Mouse (Mus musculus) right cerebral cortex, postnatal 14 days (tissue): ENCODE results near the gene Bpifc.
"Not testable (repeated sequence)": the region's sequence is repeated elsewhere in the genome, so short reads cannot be mapped to it uniquely, and the experiment has no call there.

Experiments used
- DNase-seq: peaks from one replicate; pipeline ENCODE4 v3.0.0; 2022

Gene Bpifc

DNA sequence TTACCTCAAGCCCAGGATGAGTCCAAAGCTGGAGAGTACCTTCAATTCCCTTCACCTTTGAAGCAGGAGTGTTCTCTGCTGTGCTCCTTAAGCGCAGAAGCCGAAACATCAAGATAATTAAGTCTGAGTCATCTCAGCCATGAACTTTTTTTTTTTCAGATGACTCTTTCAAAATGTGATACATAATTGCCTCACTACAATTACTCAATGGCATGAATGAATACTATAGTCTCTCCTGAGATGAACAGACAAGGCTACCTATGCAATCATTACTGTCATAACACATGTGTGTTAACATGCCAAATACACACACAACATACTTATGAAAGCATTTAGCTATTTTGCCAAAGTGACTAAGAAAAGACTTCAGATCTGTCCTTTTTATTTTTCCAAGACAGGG, at the start of gene Bpifc:
Gene Bpifc (minus strand): TSS at position 115 of the 400 bp plus-strand sequence.
- DNase-seq, result no peak

DNA sequence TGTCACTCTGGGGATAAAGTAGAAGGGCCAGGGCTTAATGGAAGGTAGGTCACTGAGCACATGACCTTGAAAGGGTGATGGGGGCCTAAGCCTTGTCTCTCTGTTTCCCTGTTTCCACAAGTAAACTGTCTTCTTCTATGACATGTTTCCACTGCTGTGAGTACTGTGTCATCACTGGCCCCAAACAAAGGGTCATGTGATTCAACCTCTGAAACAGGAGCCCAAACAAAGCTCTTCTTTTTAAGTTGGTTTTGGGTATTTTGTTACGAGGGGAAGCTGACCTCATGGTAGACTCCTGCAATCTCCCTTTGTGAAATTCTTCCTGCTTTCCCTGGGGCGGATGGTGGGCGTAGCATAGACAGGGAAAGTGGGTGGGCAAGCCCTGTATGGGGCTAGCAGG, 48.6 kb upstream of the Bpifc start:
- DNase-seq, result no peak

DNA sequence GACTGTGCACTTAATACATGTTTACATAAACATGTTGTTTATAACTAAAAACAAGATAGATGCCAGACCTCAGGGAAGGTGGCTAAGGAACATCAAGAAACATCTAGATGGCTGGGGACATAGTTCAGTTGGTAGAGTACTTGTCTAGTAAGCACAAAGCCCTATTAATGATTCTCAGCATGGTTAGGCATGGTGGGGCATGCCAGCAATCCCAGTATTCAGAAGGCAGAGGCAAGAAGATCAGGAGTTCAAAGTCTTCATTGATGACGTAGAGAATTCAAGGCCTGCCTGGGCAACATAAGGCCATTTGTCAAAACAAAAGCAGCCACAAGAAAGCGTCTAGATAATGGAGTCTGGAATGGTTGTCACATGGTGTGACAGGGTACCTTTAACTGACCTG, 46.0 kb upstream of the Bpifc start:
- DNase-seq, result no peak

DNA sequence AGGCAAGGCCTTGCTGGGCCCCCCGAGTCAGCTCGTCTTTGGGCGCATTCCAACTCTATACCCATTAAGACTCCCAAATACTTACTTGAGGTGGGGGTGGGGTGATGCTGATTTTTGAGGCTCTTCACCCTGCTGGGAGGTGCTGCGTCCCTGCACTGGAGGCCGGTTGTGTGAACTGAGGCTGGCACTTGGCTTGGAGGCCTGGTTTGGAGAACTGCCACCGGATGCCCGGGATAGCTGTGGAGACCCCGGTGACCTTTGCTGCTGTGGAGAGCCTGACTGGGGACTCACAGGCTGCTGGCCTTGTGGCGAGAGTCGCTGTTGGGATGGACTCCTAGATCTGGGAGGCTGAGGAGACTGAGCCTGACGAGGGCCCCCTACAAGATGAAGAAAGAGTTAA, 45.6 kb upstream of the Bpifc start:
- no peak for DNase-seq

DNA sequence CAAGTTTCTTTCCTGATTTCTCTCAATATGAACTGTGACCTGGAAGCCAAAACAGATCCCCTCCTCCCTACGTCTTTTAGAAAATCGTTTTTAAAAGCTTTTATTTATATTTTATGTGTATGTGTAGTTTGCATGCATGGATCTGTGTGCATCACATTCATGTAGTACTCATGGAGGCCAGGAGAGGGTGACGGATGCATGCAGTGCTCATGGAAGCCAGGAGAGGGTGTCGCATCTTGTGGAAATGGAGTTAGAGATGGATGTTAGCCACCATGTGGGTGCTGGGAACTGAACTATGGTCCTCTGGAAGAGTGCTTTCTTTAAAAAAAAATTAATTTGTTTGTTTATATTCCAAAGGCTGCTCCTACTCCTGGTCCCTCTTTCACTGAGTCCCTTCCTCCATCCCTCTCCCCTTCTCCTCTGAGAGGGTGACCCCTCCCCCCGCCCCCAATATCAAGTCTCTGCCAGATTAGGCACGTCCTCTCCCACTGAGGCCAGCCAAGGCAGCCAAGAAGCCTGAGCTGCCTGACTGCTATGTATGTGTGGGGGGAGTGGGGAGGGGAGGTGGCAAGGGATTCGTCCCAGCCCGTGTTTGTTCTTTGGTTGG, 44.7 kb upstream of the Bpifc start:
- no peak for DNase-seq

DNA sequence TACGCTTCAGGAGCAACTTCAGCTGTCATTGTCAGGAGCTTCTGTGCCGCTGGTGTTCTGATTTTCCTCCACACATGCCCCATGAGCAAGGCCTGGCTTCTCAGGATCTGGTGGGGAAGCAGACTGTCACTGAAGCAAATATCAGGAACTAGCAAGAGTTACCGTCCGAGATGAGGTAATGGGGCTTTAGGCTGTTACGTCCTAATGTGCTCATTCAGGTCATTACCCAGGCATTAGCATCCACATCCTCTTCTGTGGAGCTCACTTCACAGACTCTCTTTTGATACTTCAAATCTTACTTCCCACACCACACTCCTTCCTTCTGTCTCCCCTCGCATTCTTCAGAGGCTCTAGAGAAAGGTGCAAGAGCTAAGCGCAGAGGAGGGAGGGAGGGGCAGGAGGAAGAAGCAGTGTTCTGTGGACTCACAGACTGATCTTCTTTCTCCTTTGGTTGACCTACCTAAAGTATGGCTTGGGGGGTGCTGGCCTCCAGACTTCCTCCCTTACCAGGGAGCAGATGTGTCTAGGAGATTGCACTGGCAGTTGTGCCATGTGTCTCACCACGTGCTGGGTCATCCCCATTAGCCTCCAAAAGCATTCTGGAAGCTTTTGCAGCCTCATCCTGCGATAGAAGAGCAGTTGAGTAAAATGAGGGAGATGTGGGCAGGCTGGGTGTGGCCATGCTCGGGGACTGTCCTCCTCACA, 41.3 kb upstream of the Bpifc start:
- no peak for DNase-seq

DNA sequence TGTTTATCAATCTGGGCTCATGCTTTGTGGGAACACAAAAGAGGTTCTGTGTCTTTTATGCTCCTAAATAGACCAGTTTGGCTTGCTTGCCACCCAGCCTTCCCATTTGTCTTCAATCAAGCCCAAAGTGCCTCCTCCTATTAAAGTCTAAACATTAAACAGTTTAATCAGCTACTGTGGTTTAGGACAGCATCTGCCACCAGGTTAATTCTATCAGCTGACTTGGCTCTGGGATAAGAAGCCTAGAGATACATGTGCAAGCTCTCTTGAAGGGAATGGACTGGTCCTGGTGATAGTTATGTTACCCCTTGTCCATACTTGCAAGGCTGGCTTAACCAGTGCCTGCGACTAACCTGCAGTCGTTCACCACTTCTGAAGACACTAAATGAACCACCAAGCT, 38.8 kb upstream of the Bpifc start:
- DNase-seq, result no peak

DNA sequence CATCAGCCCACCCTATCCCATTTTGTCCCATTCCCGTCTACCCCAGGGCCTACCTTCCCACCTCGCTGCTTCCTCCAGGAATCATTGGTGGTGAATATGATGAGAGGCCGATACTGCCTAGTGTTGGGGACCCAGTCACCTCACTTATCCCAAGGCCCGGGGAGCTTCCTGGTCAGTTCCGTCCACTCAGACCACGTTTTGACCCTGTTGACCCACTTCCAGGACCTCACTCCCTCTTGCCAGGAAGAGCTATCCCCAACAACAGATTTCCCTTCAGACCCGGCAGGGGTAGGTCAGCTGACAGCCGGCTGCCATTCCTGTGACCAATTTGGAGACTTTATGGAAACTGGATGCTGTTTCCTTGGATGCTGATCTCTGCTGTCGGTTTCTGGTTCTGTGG, 36.1 kb upstream of the Bpifc start:
- DNase-seq, result no peak

DNA sequence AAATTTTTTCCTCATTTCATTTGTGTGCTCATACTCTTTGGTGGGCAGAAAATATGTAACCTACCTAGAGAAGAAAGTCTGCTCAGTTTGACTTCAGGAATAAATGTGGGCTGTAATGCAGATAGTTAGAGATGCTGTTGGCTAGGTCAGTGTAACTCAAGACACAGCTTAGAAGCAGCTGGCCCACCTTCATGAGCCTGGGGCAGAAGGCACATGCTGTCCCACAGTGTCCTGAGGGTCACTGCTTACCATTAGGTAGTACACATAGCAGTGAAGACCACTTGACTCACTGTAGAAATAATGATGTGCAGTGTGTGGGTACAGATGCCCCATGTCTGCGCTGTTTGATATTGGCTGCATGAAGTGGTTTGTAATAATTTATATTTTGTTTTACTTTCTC, 34.7 kb upstream of the Bpifc start:
- DNase-seq, result no peak

DNA sequence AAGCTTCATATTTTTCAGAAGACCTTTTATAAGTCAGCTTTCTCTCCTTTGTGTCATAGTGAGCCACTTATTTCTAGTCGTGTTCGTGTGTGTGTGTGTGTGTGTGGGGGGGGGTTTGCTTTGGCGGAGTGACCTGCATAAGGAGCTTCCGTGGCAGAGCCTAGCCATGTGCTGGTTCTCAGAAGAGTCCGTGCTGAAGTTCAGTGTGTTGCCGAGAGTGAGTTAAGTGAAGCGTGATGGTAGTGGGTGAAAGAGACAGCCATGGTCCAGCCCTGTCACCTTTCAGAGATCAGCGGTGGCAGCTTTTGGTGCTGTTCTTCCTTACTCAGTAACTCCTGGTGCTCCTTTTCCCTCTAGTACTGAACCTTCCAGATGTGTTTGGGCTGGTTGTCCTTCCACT, 32.4 kb upstream of the Bpifc start:
- DNase-seq, result no peak

DNA sequence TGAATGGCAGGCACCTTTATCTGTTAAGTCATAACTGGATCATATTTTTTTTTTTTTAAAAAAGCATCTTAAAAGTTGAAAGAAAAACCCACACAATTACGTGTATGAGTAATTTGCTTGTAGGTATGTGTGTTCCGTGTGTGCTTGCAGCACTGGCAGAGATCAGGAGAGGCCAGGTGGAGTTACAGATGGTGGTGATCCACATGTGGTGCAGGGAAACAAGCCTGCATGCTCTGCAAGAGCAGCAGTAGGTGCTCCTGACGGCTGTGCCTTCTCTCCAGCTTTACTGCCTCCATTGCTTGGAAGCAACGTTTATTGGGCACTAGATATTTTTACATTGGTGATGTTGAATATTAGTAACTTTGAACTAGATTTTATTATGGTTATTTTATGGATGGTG, 32.0 kb upstream of the Bpifc start:
- DNase-seq, result no peak

DNA sequence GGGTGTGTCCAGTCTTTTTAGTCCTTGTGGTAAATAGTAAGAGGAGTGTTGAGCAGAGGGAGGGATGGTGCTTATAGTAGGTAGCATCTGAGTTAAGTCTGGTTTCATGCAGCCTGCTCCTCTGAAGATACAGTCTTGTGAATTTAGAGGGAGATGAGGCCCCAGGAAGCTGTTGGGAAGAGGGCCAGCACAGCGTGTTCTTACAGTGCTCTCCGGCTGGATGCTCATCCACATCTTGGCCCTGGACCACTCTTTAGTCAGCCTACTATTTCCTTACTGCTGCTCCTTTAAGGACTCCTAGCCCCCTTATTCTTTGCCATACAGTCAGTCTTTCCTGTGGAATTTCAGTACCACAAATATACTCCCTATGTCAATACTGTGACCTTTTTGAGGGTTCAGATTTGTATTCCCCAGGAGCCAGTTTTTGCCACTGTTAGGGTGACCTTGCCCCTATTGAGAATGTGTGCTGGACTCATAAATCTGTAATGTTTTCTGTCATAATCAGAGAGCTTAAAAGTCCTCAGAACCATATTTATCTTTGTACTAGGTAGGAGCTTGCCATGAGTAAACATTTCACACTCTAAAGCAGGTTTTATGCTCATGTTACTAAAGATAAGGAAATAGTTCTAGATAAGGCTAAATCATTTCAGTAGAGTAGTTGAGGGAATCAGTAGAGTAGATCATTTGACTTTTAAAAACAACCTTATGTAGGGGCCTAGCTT, 22.5 kb upstream of the Bpifc start:
- no peak for DNase-seq

DNA sequence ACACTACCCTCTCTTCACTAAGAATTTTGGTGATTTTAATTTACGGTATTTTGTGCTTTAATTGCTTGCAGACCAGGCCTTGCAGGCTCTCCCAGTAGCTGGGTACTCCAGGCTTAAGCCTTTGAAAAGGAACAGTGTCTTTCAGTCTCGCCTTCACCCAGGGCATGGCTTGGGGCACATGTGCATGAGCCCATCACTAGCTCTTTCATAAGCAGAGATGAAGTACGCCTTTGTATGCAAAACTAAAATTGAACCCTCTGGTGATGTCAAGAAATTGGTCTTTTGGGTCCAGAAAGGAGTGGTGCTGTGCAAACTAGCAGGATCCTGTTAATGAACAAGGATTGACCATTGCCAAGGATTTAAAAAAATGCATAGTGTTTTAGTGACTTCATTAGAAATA, 20.8 kb upstream of the Bpifc start:
- DNase-seq, result no peak

DNA sequence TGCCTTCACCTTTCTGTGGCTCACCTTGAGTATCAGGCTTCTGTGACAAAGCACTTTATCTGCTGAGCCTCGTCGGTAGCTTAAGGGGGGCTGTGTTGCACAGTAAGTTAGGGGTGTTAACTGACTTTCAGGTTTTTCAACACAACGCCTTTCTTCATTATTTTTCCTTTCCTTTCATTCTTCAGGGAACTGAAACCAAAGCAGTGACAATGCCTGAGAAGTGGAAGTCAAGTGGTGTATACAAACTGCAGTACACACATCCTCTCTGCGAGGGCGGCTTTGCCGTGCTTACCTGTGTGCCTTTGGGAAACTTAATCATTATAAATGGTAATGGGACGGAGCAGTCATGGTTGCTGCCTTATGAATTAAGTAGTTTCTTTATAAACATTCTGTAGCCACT, 19.0 kb upstream of the Bpifc start:
- no peak for DNase-seq

DNA sequence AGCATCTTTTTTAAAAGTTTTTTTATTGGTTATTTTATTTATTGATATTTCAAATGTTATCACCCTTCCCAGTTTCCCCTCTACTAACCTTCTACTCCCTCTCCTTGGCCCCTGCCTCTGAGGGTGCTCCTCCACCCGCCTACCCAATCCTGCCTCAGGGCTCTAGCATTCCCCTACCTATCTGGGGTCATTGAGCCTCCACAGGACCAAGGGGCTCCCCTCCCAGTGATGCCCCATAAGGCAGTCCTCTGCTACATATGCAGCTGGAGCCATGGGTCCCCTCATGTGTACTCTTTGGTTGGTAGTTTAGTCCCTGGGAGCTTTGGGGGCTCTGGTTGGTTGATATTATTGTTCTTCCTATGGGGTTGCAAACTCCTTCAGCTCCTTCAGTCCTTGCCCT, 15.1 kb upstream of the Bpifc start:
- DNase-seq, result not testable (repeated sequence)

DNA sequence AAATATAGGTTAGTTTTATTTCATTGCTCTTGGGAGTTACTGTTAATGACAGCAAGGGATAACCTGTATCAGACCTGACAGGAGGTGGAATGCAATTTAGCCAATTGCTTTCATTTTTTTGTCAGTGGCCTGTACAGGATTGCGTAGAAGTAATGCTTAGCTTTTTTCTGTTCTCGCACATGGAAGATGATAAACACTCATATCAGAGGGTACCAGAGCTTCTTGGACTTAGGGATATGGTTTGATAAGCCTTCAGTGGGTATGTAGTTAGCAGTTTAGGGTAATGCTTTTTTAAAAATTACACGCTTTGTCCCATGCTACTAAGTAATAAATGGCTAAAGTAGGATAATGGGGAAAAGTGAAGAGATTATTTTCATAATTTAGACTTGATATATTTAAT, 14.7 kb upstream of the Bpifc start:
- no peak for DNase-seq

DNA sequence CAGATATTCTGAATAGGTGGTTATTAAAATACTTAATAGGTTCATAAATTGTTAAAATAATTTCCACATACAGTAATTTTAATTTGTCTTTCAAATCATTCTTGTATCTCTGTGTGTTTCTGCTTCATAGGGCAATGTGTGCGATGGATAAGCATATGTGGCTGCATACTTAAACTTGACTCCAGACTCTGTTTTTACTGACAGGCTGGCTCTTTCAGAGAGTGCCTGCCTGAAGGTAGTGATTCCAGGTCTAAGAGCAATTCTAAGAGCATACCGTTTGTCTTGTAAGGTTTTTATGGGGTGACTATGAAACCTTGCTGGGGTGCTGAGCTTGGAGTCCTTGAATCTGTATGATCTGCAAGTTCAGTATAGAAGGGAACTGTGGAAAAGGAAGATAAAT, 14.2 kb upstream of the Bpifc start:
- no peak for DNase-seq

DNA sequence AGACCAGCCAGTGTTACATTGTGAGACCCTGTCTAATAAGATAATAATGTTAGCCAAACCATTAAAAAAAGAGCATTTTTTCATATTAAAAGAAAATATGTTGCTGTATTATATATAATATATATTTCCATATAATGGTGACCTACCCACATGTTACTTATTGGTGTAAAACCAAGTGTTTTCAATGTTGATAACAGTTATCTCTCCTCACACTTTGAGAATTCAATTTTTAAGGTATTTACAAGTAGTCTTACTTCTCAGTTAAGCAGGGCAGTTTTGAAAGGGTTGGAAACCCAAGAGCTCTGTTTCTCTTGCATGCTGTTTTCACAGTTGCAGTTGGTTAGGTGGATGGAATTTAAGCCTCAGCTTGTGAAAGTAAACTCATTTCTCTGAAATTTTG, 11.5 kb upstream of the Bpifc start:
- DNase-seq, result no peak

DNA sequence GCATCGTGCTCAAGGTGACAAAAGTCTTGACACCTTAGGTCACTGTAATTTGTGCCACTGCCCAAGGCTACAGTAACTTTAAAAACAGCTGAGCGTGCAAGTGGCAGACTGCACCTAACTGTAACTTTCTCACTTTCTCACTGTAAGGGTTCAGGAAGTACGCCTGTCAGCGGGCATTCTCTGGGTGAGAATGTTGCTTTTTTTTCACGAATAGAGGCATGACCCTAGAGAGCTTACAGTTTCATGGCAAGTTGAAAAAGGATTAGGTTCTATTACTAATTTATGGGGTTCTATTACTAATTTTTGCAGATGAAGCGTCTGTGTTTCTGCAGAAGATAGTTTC, 10.8 kb upstream of the Bpifc start:
- no peak for DNase-seq

DNA sequence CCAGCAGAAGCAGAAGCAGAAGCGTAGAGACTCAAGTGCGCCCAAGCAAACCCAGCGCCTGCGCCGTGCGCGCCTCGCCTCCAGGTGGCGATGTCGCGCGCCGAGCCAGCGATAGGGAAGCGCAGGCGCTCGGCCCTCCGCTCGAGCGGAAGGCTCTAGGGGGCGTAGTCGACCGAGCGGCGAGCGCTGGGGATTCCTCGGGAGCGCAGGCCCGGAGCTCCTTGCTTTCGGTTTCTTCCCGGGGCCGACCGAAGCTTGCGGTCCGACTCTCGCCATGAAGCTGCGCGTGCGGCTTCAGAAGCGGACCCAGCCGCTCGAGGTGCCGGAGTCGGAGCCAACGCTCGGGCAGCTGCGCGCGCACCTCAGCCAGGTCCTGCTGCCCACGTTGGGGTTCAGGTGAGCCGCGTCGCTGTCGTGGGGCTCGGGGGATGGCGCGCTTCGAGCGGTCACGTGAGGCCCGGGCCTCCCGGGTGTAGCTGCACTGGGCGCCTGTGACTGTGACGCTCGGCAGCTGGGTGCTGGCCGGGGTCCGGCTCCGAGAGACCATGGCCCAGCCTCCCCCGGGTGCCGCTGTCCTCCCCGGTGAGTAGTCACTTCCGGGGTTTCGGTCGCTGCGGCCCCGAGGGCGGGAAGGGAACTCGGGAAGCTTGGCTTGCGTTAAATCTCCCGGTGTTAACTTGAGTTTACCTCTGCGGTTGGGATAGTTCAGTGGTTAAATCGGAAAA, 10.2 kb upstream of the Bpifc start, which contains the start of gene Fbxo7:
Gene Fbxo7 (plus strand): TSS at position 224 of the 725 bp plus-strand sequence.
- DNase-seq, result peak; percentile 87

DNA sequence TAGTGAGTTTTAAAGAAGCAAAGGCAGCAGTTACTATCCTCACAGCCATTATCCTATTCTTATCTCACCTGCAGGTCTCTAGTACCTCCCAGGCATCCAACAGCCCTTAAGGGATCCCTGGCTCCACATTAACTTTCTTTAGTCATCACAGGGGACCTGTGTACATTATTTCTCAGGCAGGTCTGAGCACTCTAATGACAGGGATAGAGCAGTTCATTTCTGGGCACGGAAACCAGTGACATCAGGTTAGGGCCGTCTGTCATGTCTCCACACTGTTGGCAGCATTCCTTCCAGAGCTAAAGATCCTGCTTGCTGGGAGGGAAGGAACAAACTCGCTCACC, 9.7 kb upstream of the Bpifc start:
- no peak for DNase-seq

DNA sequence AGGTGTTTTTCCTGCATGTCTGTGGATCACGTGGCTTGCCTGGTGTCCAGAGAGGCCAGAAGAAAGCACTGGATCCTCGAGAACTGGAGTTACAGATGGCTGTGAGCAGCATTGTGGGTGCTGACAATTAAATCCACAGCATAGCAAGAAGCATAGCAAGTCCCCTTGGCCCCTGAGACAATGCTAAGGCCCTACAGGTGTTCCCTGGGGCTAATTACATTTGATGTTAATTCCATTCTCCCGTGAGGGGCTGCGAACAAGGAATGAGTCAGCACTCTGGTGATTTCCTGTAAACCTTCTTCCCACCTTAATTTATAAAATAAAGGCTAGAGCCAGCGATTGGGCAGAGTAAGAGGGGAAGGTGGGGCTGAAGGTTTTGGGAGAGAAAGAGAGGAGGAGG, 7.1 kb upstream of the Bpifc start:
- DNase-seq, result no peak

DNA sequence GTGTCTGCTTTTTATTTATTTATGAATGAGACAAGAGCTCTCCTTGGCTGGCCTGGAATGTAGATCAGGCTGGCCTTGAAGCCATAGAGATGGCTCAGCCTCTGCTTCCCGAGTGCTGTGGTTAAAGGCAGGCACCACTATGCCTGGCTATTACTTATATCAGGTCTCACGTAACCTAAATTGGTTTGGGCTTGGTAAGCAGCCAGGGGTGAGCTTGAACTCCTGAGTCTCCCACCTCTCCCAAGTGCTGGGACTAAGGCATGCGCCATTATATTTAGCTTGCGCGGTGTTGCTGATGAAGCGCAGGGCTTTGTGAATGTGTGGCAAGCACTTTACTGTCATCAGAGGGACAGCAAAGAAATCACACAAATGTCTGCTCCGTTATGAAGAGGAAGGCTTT, 6.1 kb upstream of the Bpifc start:
- no peak for DNase-seq

DNA sequence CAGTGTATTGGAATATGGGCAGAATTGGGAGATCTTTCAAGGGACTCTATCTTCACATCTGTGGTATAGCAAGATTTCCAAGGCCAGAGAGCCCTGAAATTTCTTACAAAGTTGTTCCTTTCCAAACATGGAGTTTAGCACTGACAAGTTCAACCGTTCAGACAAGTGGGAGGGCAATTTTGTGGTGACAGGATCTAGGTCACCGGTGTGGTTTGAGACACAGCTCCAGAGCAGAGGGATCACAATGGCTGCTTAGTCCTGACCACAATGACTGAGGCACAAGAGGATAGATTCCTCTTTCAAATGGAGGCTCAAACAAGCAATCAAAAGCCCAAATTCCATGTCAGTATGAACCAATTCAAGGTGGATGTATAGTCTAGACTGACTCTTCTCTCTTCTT, 523 bp downstream of the Bpifc start:
- no peak for DNase-seq
